Mouse (Mus musculus) urinary bladder, postnatal 14 days (tissue): ENCODE results near the gene Sncg.

ENCODE experiments used
- DNase-seq: peaks from one replicate; pipeline ENCODE4 v3.0.0; 2021; ENCODE audit warnings: low spot score

Sncg gene

DNA sequence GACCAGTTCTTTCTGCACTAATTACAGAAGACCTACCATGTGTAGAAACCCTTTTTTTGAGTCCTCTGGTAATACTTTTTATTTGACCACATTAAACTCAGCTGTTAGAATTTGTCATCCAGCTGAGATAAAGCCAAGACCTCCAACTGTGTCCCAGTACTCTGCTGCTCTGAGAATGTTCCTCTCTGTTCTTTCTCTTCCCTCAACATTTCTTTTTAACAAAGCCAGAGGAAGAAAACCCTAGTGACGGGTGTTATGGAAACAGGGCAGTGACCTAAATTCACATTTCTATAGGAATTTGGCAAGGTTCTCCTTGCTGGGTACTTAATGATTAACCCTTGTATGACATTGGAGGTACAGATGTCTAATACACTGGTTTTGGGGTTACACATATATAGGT lies 35.1 kb downstream of the Sncg start:
- no peak for DNase-seq

GRCm38 (mm10) chr14:34332476-34332875 lies 42.1 kb downstream of the Sncg start:
- DNase-seq, result no peak

- no peak for DNase-seq
Observed at GRCm38 (mm10) chr14:34331886-34332285, 42.7 kb downstream of the Sncg start.

DNA sequence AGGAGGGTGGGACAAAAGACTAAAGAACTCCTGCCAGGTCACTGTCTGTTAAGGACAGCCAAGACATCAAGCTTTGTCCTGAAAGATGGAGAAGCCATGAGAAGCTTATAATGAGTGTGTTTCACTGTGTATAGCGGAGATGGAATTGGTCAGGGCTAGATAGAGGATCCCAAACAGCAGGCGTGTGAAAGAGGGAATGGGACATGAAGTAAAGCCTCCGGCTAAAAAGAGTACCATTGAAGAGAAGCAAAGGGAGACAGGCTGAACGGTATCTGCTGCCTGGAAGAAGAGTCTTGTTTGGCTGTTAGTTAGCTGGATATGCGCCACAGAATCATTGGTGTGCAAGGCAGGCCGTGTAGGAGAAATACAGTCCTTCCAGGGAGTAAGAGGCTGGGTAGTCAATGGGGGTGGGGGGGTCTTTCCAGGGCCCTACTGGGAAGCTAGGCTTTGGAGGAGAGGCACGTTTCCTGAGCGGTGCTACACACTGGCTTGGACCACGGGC lies 43.9 kb downstream of the Sncg start:
- DNase-seq, result no peak

GRCm38 (mm10) chr14:34327618-34328017 lies 47.0 kb downstream of the Sncg start:
- no peak for DNase-seq

- DNase-seq, result no peak
Observed at GRCm38 (mm10) chr14:34326606-34327005, 48.0 kb downstream of the Sncg start.

GRCm38 (mm10) chr14:34323576-34324085 lies 51.0 kb downstream of the Sncg start:
- DNase-seq, result no peak
